Mouse (Mus musculus) E14TG2a.4 (cell line): Measurements from ENCODE around the gene Trim8.

Source experiments
- CTCF ChIP-seq: conservative IDR thresholded peaks from 2 replicates; pipeline ENCODE4 v1.5.1; 2014; ENCODE audit warnings: low read length
- POU5F1 ChIP-seq: IDR thresholded peaks from 2 replicates; pipeline ENCODE4 v1.6.1; 2014; ENCODE audit warnings: low read length, borderline replicate concordance

DNA sequence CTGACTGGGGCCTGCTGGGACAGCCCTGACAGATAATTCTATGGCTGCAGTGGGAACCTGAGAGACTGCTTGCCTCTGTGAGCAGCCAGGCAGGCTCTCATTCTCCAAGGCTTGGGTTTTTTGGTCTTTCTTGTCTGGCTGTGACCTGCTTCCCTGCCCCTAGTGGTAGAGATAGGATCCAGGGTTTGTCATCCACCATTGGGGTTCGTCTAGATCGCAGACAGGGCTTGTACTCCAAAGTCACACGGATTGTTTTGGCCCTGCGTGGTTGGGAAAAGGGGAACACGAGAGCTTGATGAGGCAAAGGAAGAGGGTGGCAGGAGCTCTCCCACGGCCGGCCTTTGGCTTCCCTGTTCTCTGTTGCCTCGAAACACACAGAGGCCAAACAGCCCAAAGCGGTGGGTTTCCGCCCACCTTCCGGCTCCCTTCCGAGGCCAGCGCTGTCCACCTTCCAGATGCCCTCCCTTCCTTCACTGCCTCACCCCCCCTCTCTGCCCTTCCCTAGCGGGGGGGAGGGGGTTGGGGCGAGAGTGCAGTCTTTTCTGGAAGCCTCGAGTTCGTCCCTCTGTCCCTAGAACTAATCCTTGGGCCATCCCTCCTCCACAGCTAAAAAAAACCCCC, 18.5 kb upstream of the Trim8 start:
- TF ChIP-seq CTCF, result peak; percentile 40
- no peak for TF ChIP-seq POU5F1
